In the genomic region with DNA sequence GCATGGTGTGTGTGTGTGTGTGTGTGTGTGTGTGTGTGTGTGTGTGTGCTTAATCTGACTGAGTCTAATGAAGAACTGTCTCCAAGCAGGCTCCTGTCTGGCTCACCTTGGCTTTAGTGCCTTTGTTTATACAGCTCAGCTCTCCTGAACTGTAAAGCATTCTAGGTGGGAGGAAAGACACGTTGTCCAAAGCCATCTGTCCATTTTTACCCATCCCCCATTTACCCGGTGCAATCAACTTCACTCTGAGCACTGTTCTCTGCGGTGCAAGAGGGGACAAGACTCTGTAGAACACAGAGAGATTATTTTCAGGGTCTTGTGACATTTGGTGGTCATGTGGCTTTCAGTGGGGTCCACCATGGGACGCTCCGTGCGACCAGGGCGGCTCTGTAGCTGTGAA, we compare ENCODE assay signal across 28 mouse cellular contexts. TPM values are rescaled to one million over a fixed set of nuclear protein-coding genes. Genes with fewer than 3 reads are reported as not detected.
A peak's percentile ranks its signal among the peaks of the same experiment; 100 is the strongest.
DNase-seq lines count a peak whose midpoint lies in the region; ATAC-seq lines count a peak whose summit lies in the region.
"Had no signal": no experiment of that assay in that cellular context is flagged by ENCODE, and none has a peak within 500 bp of the region (broad histone marks: within the 10 kb centered on the region; RNA-seq: fewer than 3 reads in every experiment).

No protein-coding gene starts in this region.

- H3K27ac ChIP-seq in intestine, embryonic 16.5 days (ENCODE audit: low read length): no peak overlapping the region
- H3K27ac ChIP-seq: forebrain, embryonic 12.5 days; heart, embryonic 13.5 days; kidney, embryonic 15.5 days; liver, embryonic 14.5 days; macrophage; midbrain, embryonic 15.5 days; neural tube, embryonic 15.5 days; stomach, embryonic 15.5 days had no signal

- WGBS in intestine, embryonic 16.5 days: 66% methylated on average over 7 of the region's 7 CpGs

- H3K4me1 ChIP-seq in intestine, embryonic 16.5 days (ENCODE audit: control insufficient read depth, insufficient read depth, low read length): peaks cover 6% of the 10 kb centered on the region; the same call in 1 of the 2 replicates
- H3K4me1 ChIP-seq: midbrain, embryonic 15.5 days; neural tube, embryonic 15.5 days; stomach, embryonic 15.5 days had no signal

- DNase-seq in cerebellum, adult 11 months: peak; percentile 41
- DNase-seq in cerebellum, adult 18-20 months: peak; percentile 55 to 61
- DNase-seq in cerebellum, postnatal 10 days: peak; percentile 31 to 46
- DNase-seq in adrenal gland, postnatal 14 days: no peak
- DNase-seq in ovary, postnatal 36 days (ENCODE audit: low spot score): no peak
- no peak for DNase-seq in thymus, postnatal 10 days (ENCODE audit: low spot score in 2 of 2)
- DNase-seq: adrenal gland, adult 2 months; B cell, adult 2 months; forebrain, postnatal 0 days; heart, postnatal 10 days; kidney, postnatal 4 days; liver; lung, adult 2 months; lung, postnatal 10 days; right cerebral cortex, postnatal 25 days; thymus, postnatal 14 days had no signal

- H3K4me2 ChIP-seq in intestine, embryonic 16.5 days (ENCODE audit: low read depth, low read length): no peak overlapping the region
- H3K4me2 ChIP-seq: forebrain, embryonic 12.5 days; heart, embryonic 13.5 days; kidney, embryonic 15.5 days; midbrain, embryonic 15.5 days; neural tube, embryonic 15.5 days; stomach, embryonic 15.5 days had no signal

- H3K36me3 ChIP-seq in intestine, embryonic 16.5 days (ENCODE audit: control insufficient read depth, insufficient read depth, low read length): no peaks in the 10 kb centered on the region
- H3K36me3 ChIP-seq: forebrain, embryonic 12.5 days; heart, embryonic 13.5 days; kidney, embryonic 15.5 days; midbrain, embryonic 15.5 days; neural tube, embryonic 15.5 days; stomach, embryonic 15.5 days had no signal

- H3K9ac ChIP-seq in intestine, embryonic 16.5 days (ENCODE audit: low read depth, low read length): no peak overlapping the region
- H3K9ac ChIP-seq: forebrain, embryonic 12.5 days; forebrain, postnatal 0 days; heart, embryonic 13.5 days; kidney, embryonic 15.5 days; liver, embryonic 14.5 days; midbrain, embryonic 15.5 days; neural tube, embryonic 15.5 days; stomach, embryonic 15.5 days had no signal

- H3K9me3 ChIP-seq in intestine, embryonic 16.5 days (ENCODE audit: control insufficient read depth, low read length): no peaks in the 10 kb centered on the region
- H3K9me3 ChIP-seq: forebrain, embryonic 12.5 days; heart, embryonic 13.5 days; kidney, embryonic 15.5 days; midbrain, embryonic 15.5 days; neural tube, embryonic 15.5 days; stomach, embryonic 15.5 days had no signal

- no peak overlapping the region for H3K4me3 ChIP-seq in intestine, embryonic 16.5 days (ENCODE audit: low read length)
- H3K4me3 ChIP-seq: erythroblast, embryonic 14.5 days; forebrain, embryonic 12.5 days; heart, embryonic 13.5 days; kidney, embryonic 15.5 days; midbrain, embryonic 15.5 days; neural tube, embryonic 15.5 days; stomach, embryonic 15.5 days had no signal

- ATAC-seq in intestine, embryonic 16.5 days: peak; percentile 9; the same call in 1 of the 2 replicates
- ATAC-seq: forebrain, postnatal 0 days; hindbrain, embryonic 16.5 days; midbrain, embryonic 15.5 days had no signal

- no peaks in the 10 kb centered on the region for H3K27me3 ChIP-seq in intestine, embryonic 16.5 days (replicated peaks; ENCODE audit: control insufficient read depth, insufficient read depth, low read length)
- H3K27me3 ChIP-seq: heart, embryonic 13.5 days; kidney, embryonic 15.5 days; midbrain, embryonic 15.5 days; neural tube, embryonic 15.5 days; stomach, embryonic 15.5 days had no signal

RNA-seq across cellular contexts. Expression of a gene that starts 58.3 kb away (rescaled TPM):
- 3.4 and 5.5 TPM in 2 replicates for polyA plus RNA-seq in intestine, embryonic 16.5 days (2015; fragmentation: Nextera tagmentation; extraction: Ambion mirVana)
- 1.0 and 4.7 TPM in 2 replicates for total RNA-seq in adrenal gland, postnatal 14 days (2021)
- total RNA-seq: common myeloid progenitor, adult 5-6 weeks had no signal
- polyA plus RNA-seq: erythroblast, embryonic 14.5 days; macrophage had no signal

Comparison
In these comparisons a context has a peak if more than half of its experiments do, and no peak if none do; other contexts are left out.
1. DNase-seq: peak in cerebellum, adult 11 months (single experiment), cerebellum, adult 18-20 months (2 of 2) and cerebellum, postnatal 10 days (2 of 2); none in adrenal gland, postnatal 14 days (single experiment), ovary, postnatal 36 days (single experiment) and thymus, postnatal 10 days (0 of 2).